20 mouse cellular contexts compared by ENCODE assay signal in genomic region chr2:58432211-58432610, GRCm38 (mm10). TPM values are rescaled to one million over a fixed set of nuclear protein-coding genes. Genes with fewer than 3 reads are reported as not detected.
DNase-seq lines count a peak whose midpoint lies in the region; ATAC-seq lines count a peak whose summit lies in the region.
"Had no signal": no experiment of that assay in that cellular context is flagged by ENCODE, and none has a peak within 500 bp of the region (broad histone marks: within the 10 kb centered on the region; RNA-seq: fewer than 3 reads in every experiment).

No protein-coding gene starts in this region.

- no peaks in the 10 kb centered on the region for H3K27me3 ChIP-seq in forebrain, embryonic 14.5 days (replicated peaks; ENCODE audit: control insufficient read depth, insufficient read depth, low read length)
- no peaks in the 10 kb centered on the region for H3K27me3 ChIP-seq in forebrain, embryonic 11.5 days (ENCODE audit: control insufficient read depth, insufficient read depth, low read length)
- H3K27me3 ChIP-seq: embryonic facial prominence, embryonic 12.5 days; kidney, embryonic 15.5 days; liver, embryonic 13.5 days; stomach, embryonic 15.5 days had no signal

- H3K9me3 ChIP-seq in forebrain, embryonic 14.5 days (replicated peaks; ENCODE audit: control insufficient read depth, low read length), result no peaks in the 10 kb centered on the region
- no peaks in the 10 kb centered on the region for H3K9me3 ChIP-seq in forebrain, embryonic 11.5 days (ENCODE audit: control insufficient read depth, low read length)
- H3K9me3 ChIP-seq: embryonic facial prominence, embryonic 12.5 days; kidney, embryonic 15.5 days; liver, embryonic 13.5 days; stomach, embryonic 15.5 days had no signal

- DNase-seq in forebrain, embryonic 14.5 days (ENCODE audit: low spot score), result peak; percentile 55
- no peak for DNase-seq in forebrain, embryonic 11.5 days (ENCODE audit: low spot score)
- DNase-seq in left cerebral cortex, adult 18-20 months (ENCODE audit: low spot score in 2 of 2), result peak; percentile 76 to 78
- DNase-seq in right cerebral cortex, postnatal 14 days, result peak; percentile 43
- DNase-seq in urinary bladder, postnatal 25 days (ENCODE audit: low spot score), result no peak
- DNase-seq in gastrocnemius, postnatal 25 days, result no peak
- DNase-seq: adrenal gland, adult 2 months; cerebellum, postnatal 36 days; heart, adult 18-20 months; heart, postnatal 14 days; liver, embryonic 13.5 days; thymus, postnatal 4 days had no signal

- no peak overlapping the region for H3K27ac ChIP-seq in forebrain, embryonic 14.5 days (ENCODE audit: low read depth, low read length)
- H3K27ac ChIP-seq in forebrain, embryonic 11.5 days (ENCODE audit: low read depth, low read length), result no peak overlapping the region
- H3K27ac ChIP-seq: embryonic facial prominence, embryonic 12.5 days; kidney, embryonic 15.5 days; liver, embryonic 13.5 days; stomach, embryonic 15.5 days had no signal

- no peak overlapping the region for H3K4me3 ChIP-seq in forebrain, embryonic 14.5 days (ENCODE audit: low read depth, low read length)
- H3K4me3 ChIP-seq in forebrain, embryonic 11.5 days (ENCODE audit: low read depth, low read length), result no peak overlapping the region
- H3K4me3 ChIP-seq: embryonic facial prominence, embryonic 12.5 days; kidney, embryonic 15.5 days; liver, embryonic 13.5 days; stomach, embryonic 15.5 days had no signal

- ATAC-seq in forebrain, embryonic 14.5 days, result peak; percentile 76; the same call in 1 of the 2 replicates
- ATAC-seq in forebrain, embryonic 11.5 days (replicated peaks; ENCODE audit: low FRiP score), result no peak
- peak; percentile 91 for ATAC-seq in frontal cortex, adult (ENCODE audit: low TSS enrichment)
- no peak for ATAC-seq in inflammation-experienced regulatory T-cells, adult 6 months
- ATAC-seq: lung, postnatal 0 days had no signal

- WGBS in forebrain, embryonic 14.5 days, result 87% methylated on average over 7 of the region's 7 CpGs
- WGBS in forebrain, embryonic 11.5 days, result 94% methylated on average over 7 of the region's 7 CpGs

- no peak overlapping the region for H3K9ac ChIP-seq in forebrain, embryonic 14.5 days (ENCODE audit: low read length)
- H3K9ac ChIP-seq in forebrain, embryonic 11.5 days (ENCODE audit: low read length), result no peak overlapping the region
- H3K9ac ChIP-seq: embryonic facial prominence, embryonic 12.5 days; kidney, embryonic 15.5 days; liver, embryonic 13.5 days; stomach, embryonic 15.5 days had no signal

- H3K4me1 ChIP-seq in forebrain, embryonic 14.5 days (ENCODE audit: control insufficient read depth, insufficient read depth, low read length), result no peaks in the 10 kb centered on the region
- no peaks in the 10 kb centered on the region for H3K4me1 ChIP-seq in forebrain, embryonic 11.5 days (replicated peaks; ENCODE audit: control insufficient read depth, insufficient read depth, low read length)
- H3K4me1 ChIP-seq: embryonic facial prominence, embryonic 12.5 days; kidney, embryonic 15.5 days; liver, embryonic 13.5 days; stomach, embryonic 15.5 days had no signal

- H3K4me2 ChIP-seq in forebrain, embryonic 14.5 days (ENCODE audit: low read length), result no peak overlapping the region
- no peak overlapping the region for H3K4me2 ChIP-seq in forebrain, embryonic 11.5 days (ENCODE audit: low read depth, low read length, severe bottlenecking)
- H3K4me2 ChIP-seq: embryonic facial prominence, embryonic 12.5 days; kidney, embryonic 15.5 days; liver, embryonic 13.5 days; stomach, embryonic 15.5 days had no signal

- H3K36me3 ChIP-seq in forebrain, embryonic 14.5 days (ENCODE audit: control insufficient read depth, insufficient read depth, low read length), result no peaks in the 10 kb centered on the region
- no peaks in the 10 kb centered on the region for H3K36me3 ChIP-seq in forebrain, embryonic 11.5 days (ENCODE audit: control insufficient read depth, insufficient read depth, low read length)
- H3K36me3 ChIP-seq: kidney, embryonic 15.5 days; liver, embryonic 13.5 days; stomach, embryonic 15.5 days had no signal

RNA-seq across cellular contexts. Expression of gene Gm17409, which starts 37.7 kb away (rescaled TPM):
- not detected in 2 replicates for polyA plus RNA-seq in forebrain, embryonic 14.5 days (2014; fragmentation: Nextera tagmentation; extraction: Ambion mirVana)
- polyA plus RNA-seq in forebrain, embryonic 11.5 days (2014; fragmentation: Nextera tagmentation; extraction: Ambion mirVana), result not detected in 2 replicates
- not detected for total RNA-seq in left cerebral cortex, adult 18-20 months (2021)
- not detected for polyA plus RNA-seq in inflammation-experienced regulatory T-cells, adult 6 months (2017; shearing (Covaris generic))
- total RNA-seq in gastrocnemius, postnatal 25 days (2021), result not detected
- total RNA-seq: adrenal gland, adult 2 months; heart, adult 18-20 months; heart, postnatal 14 days; left cerebral cortex, postnatal 10 days had no signal
- polyA plus RNA-seq: adrenal gland, adult 2 months; embryonic facial prominence, embryonic 12.5 days; kidney, embryonic 15.5 days; liver, embryonic 13.5 days; lung, postnatal 0 days; small intestine, adult 2 months; stomach, embryonic 15.5 days had no signal

Comparison
In these comparisons a context has a peak if more than half of its experiments do, and no peak if none do; other contexts are left out.
1. ATAC-seq: peak in forebrain, embryonic 14.5 days (single experiment) and frontal cortex, adult (single experiment); none in forebrain, embryonic 11.5 days (single experiment) and inflammation-experienced regulatory T-cells, adult 6 months (single experiment).
2. DNase-seq: peak in forebrain, embryonic 14.5 days (single experiment), left cerebral cortex, adult 18-20 months (2 of 2) and right cerebral cortex, postnatal 14 days (single experiment); none in forebrain, embryonic 11.5 days (single experiment), urinary bladder, postnatal 25 days (single experiment) and gastrocnemius, postnatal 25 days (single experiment).